Mouse (Mus musculus): Measurements from ENCODE around the gene Zfhx3.

DNA sequence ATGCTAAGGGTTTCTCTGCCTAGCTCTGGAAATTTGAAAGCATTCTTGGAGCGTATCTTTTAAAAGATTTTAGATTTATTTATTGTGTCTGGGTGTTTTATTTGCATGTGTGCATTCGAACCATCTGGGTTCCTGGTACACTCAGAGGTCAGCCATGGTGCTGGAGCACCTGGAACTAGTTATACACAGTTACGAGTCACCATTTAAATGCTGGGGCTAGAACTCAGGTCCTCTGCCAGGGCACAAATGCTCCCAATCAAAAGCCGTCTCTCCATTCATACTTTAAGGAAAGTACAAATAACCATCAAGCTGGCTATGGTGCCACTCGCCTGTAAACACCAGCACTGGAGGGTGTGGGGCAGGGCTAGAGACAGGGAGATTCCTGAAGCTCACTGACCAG lies 1047.4 kb downstream of the Zfhx3 start:
- no peak for TF ChIP-seq CTCF (IDR thresholded peaks at IDR 0.05; ENCODE audit: low read depth, low read length)
- TF ChIP-seq POLR2A (IDR thresholded peaks at IDR 0.05; ENCODE audit: extremely low read depth, insufficient read depth, low read length) = no peak
